Mouse (Mus musculus) MEL (cell line): Measurements from ENCODE around the gene Tcf7l2. TPM values are rescaled to one million over a fixed set of nuclear protein-coding genes. Genes with fewer than 3 reads are reported as not detected.

Source experiments
- DNase-seq: peaks from one replicate; pipeline ENCODE4 v3.0.0; 2011; ENCODE audit warnings: low read depth, low spot score
- H3K27ac ChIP-seq: 2 replicates; pipeline ENCODE4 v1.5.1; 2012; ENCODE audit warnings: low read depth, mild to moderate bottlenecking, control low read depth, low read length, moderate library complexity; ENCODE audit not compliant: control insufficient read depth
- H3K27me3 ChIP-seq, 2 experiments: fragments of 150-350 bp in 1 of 2; sonication (generic) in 1 of 2; 2 replicates each; pipeline ENCODE4 v1.6.1; 2012; ENCODE audit warnings: low read length in 2 of 2, mild to moderate bottlenecking in 2 of 2, improper control_type of control experiment in 1 of 2, moderate library complexity in 1 of 2; ENCODE audit not compliant: insufficient read depth in 2 of 2, control insufficient read depth in 1 of 2
- H3K36me3 ChIP-seq, 2 experiments: 2 replicates each; pipeline ENCODE4 v1.6.1; 2012 to 2014; ENCODE audit warnings: low read length in 2 of 2, improper control_type of control experiment in 1 of 2, inconsistent platforms in 1 of 2, mild to moderate bottlenecking in 1 of 2; ENCODE audit not compliant: insufficient read depth in 2 of 2, control insufficient read depth in 1 of 2
- H3K4me1 ChIP-seq, 2 experiments: fragments of 150-350 bp in 1 of 2; sonication (generic) in 1 of 2; 2 replicates each; pipeline ENCODE4 v1.6.1; 2012; ENCODE audit warnings: low read length in 2 of 2, improper control_type of control experiment in 1 of 2, mild to moderate bottlenecking in 1 of 2; ENCODE audit not compliant: insufficient read depth in 2 of 2, control insufficient read depth in 1 of 2
- H3K4me3 ChIP-seq, 2 experiments: fragments of 150-350 bp in 1 of 2; sonication (generic) in 1 of 2; 2 replicates each; pipeline ENCODE4 v1.5.1; 2012; ENCODE audit warnings: low read depth in 2 of 2, low read length in 2 of 2, mild to moderate bottlenecking in 2 of 2, moderate library complexity in 2 of 2, control low read depth in 1 of 2, improper control_type of control experiment in 1 of 2; ENCODE audit not compliant: control insufficient read depth in 1 of 2, insufficient read depth in 1 of 2
- H3K79me2 ChIP-seq: 2 replicates; pipeline ENCODE4 v1.6.1; 2012; ENCODE audit warnings: mild to moderate bottlenecking, low read length, moderate library complexity; ENCODE audit not compliant: control insufficient read depth, poor library complexity, insufficient read depth
- H3K9ac ChIP-seq: 2 replicates; pipeline ENCODE4 v1.6.1; 2012; ENCODE audit warnings: low read depth, mild to moderate bottlenecking, control low read depth, low read length, moderate library complexity; ENCODE audit not compliant: control insufficient read depth, poor library complexity, severe bottlenecking
- H3K9me3 ChIP-seq: fragments of 150-350 bp; sonication (generic); replicated peaks from 2 replicates; pipeline ENCODE4 v1.6.1; 2012; ENCODE audit warnings: mild to moderate bottlenecking, low read length, improper control_type of control experiment, moderate library complexity; ENCODE audit not compliant: insufficient read depth
- CHD1 ChIP-seq: IDR thresholded peaks from 2 replicates; pipeline ENCODE4 v1.6.1; 2012; ENCODE audit warnings: low read depth, mild to moderate bottlenecking, inconsistent platforms, low read length, improper control_type of control experiment
- CHD2 ChIP-seq: IDR thresholded peaks from 2 replicates; pipeline ENCODE4 v1.6.1; 2011; ENCODE audit warnings: low read length, improper control_type of control experiment
- ETS1 ChIP-seq: IDR thresholded peaks from 2 replicates; pipeline ENCODE4 v1.6.1; 2012; ENCODE audit warnings: low read depth, mild to moderate bottlenecking, inconsistent platforms, low read length, improper control_type of control experiment, moderate library complexity
- GABPA ChIP-seq: IDR thresholded peaks from 2 replicates; pipeline ENCODE4 v1.6.1; 2012; ENCODE audit warnings: low read depth, mild to moderate bottlenecking, inconsistent platforms, low read length, improper control_type of control experiment, moderate library complexity
- HCFC1 ChIP-seq: IDR thresholded peaks from 2 replicates; pipeline ENCODE4 v1.6.1; 2012; ENCODE audit warnings: low read depth, mild to moderate bottlenecking, inconsistent platforms, low read length, improper control_type of control experiment, moderate library complexity
- KAT2A ChIP-seq: conservative IDR thresholded peaks from 2 replicates; pipeline ENCODE4 v1.6.1; 2012; ENCODE audit warnings: low read depth, low read length, improper control_type of control experiment, inconsistent platforms
- MAFK ChIP-seq: IDR thresholded peaks from 2 replicates; pipeline ENCODE4 v1.6.1; 2011; ENCODE audit warnings: low read depth, mild to moderate bottlenecking, low read length, improper control_type of control experiment, borderline replicate concordance
- MAX ChIP-seq: IDR thresholded peaks from 2 replicates; pipeline ENCODE4 v1.6.1; 2011; ENCODE audit warnings: low read length, improper control_type of control experiment
- MEF2A ChIP-seq: IDR thresholded peaks from 2 replicates; pipeline ENCODE4 v1.6.1; 2014; ENCODE audit warnings: low read depth, mild to moderate bottlenecking, inconsistent platforms, low read length, improper control_type of control experiment; ENCODE audit not compliant: poor library complexity, insufficient replicate concordance, severe bottlenecking; ENCODE audit errors: extremely low read depth
- NELFE ChIP-seq: IDR thresholded peaks from 2 replicates; pipeline ENCODE4 v1.6.1; 2011; ENCODE audit warnings: low read depth, low read length, improper control_type of control experiment
- NRF1 ChIP-seq: IDR thresholded peaks from 2 replicates; pipeline ENCODE4 v1.6.1; 2014; ENCODE audit warnings: low read depth, mild to moderate bottlenecking, inconsistent platforms, low read length, improper control_type of control experiment, moderate library complexity; ENCODE audit not compliant: poor library complexity, insufficient read depth, severe bottlenecking
- POLR2AphosphoS2 ChIP-seq: IDR thresholded peaks from 2 replicates; pipeline ENCODE4 v1.6.1; 2011; ENCODE audit warnings: low read length, improper control_type of control experiment
- RCOR1 ChIP-seq: IDR thresholded peaks from 2 replicates; pipeline ENCODE4 v1.6.1; 2012; ENCODE audit warnings: low read depth, mild to moderate bottlenecking, inconsistent platforms, low read length, improper control_type of control experiment
- SIN3A ChIP-seq: IDR thresholded peaks from 2 replicates; pipeline ENCODE4 v1.6.1; 2012; ENCODE audit warnings: low read length, improper control_type of control experiment, inconsistent platforms
- SMC3 ChIP-seq: IDR thresholded peaks from 2 replicates; pipeline ENCODE4 v1.6.1; 2011; ENCODE audit warnings: low read depth, low read length, improper control_type of control experiment
- TAL1 ChIP-seq: IDR thresholded peaks from 2 replicates; pipeline ENCODE4 v1.6.1; 2012; ENCODE audit warnings: mild to moderate bottlenecking, inconsistent platforms, low read length, moderate library complexity, mixed read lengths
- UBTF ChIP-seq: IDR thresholded peaks from 2 replicates; pipeline ENCODE4 v1.6.1; 2012; ENCODE audit warnings: low read depth, mild to moderate bottlenecking, inconsistent platforms, low read length, improper control_type of control experiment, moderate library complexity, borderline replicate concordance; ENCODE audit not compliant: insufficient read depth
- USF2 ChIP-seq, 2 experiments: IDR thresholded peaks; 2 replicates each; pipeline ENCODE4 v1.6.1; 2011 to 2012; ENCODE audit warnings: improper control_type of control experiment in 2 of 2, low read length in 2 of 2, borderline replicate concordance in 1 of 2, inconsistent platforms in 1 of 2, low read depth in 1 of 2, mild to moderate bottlenecking in 1 of 2; ENCODE audit not compliant: insufficient read depth in 1 of 2
- ZC3H11A ChIP-seq: IDR thresholded peaks from 2 replicates; pipeline ENCODE4 v1.6.1; 2012; ENCODE audit warnings: low read depth, mild to moderate bottlenecking, inconsistent platforms, low read length, improper control_type of control experiment
- ZKSCAN1 ChIP-seq: IDR thresholded peaks from 2 replicates; pipeline ENCODE4 v1.6.1; 2012; ENCODE audit warnings: low read depth, mild to moderate bottlenecking, inconsistent platforms, low read length, improper control_type of control experiment, moderate library complexity
- ZNF384 ChIP-seq: IDR thresholded peaks from 2 replicates; pipeline ENCODE4 v1.6.1; 2012; ENCODE audit warnings: low read depth, mild to moderate bottlenecking, inconsistent platforms, low read length, improper control_type of control experiment
- polyA plus RNA-seq, 2 experiments: library from polyadenylated mRNA; stranded (reverse) in 1 of 2; unstranded in 1 of 2; fragments of >175 nt in 1 of 2; fragments of >200 nt in 1 of 2; gene quantifications; 2 replicates each; pipeline versions ENCODE4 v1.2.1 to v1.2.4; 2012; ENCODE audit warnings: low replicate concordance in 2 of 2, low read depth in 1 of 2; ENCODE audit not compliant: insufficient read length in 2 of 2, insufficient read depth in 1 of 2, missing spikeins in 1 of 2
- total RNA-seq: library from RNA; depleted of rRNA; stranded (reverse); fragments of 300-350 nt; gene quantifications from 2 replicates; pipeline ENCODE4 v1.2.3, GENCODE M21; 2012

Tcf7l2 gene
- total and polyA plus RNA-seq, 3 experiments: 0.65 to 12.8 TPM; not detected in 1

GRCm38 (mm10) chr19:55744576-55745191, 3.1 kb downstream of the Tcf7l2 start:
- Histone ChIP-seq H3K27me3 (peaks cover 8 to 9% of the 10 kb centered on the region in 2 experiments), H3K4me1 (no peaks in the 10 kb centered on the region), H3K79me2 (no peaks in the 10 kb centered on the region), H3K9me3 (no peaks in the 10 kb centered on the region), H3K4me3 (no peak overlapping the region), H3K27ac (no peak overlapping the region), H3K36me3 (no peaks in the 10 kb centered on the region), H3K9ac (no peak overlapping the region)
- DNase-seq: no peak
- TF ChIP-seq CHD1 (no peak), USF2 (IDR thresholded peaks at IDR 0.05; ENCODE audit: borderline replicate concordance in 1 of 2, insufficient read depth in 1 of 2, low read depth in 1 of 2, low read length in 2 of 2) (no peak), ZKSCAN1 (no peak), NRF1 (no peak), HCFC1 (no peak), MAFK (no peak), UBTF (no peak), RCOR1 (no peak)

DNA sequence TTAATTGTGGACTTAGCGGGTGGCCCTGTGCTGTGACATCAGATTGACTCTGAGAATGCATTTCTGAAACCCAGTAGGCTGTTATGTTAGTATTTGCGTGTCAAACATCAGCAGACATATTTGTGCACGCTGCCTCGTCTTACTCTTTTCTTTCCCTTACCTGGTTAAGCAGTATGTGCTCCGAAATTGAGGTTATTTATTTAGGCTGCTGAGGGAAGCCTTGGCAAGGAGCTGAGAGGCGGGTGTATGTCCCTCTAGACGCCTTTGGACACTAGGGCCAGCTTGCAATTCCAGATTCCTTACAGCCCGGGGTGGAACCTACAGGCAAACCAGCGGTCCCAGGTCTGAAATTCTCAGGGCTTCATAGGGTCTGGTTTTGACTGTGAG, 3.6 kb downstream of the Tcf7l2 start:
- TF ChIP-seq ZNF384 (no peak), MAX (no peak), MEF2A (no peak), KAT2A (no peak), HCFC1 (no peak), TAL1 (no peak), NRF1 (no peak), NELFE (no peak), ETS1 (no peak), SMC3 (no peak), SIN3A (no peak), POLR2AphosphoS2 (no peak), GABPA (no peak), ZC3H11A (no peak), CHD2 (no peak)
- H3K9ac ChIP-seq: no peak overlapping the region
- H3K4me3 ChIP-seq: no peak overlapping the region
- no peaks in the 10 kb centered on the region for H3K79me2 ChIP-seq
- no peaks in the 10 kb centered on the region for H3K9me3 ChIP-seq
- DNase-seq: no peak
- no peaks in the 10 kb centered on the region for H3K4me1 ChIP-seq
- peaks cover 9 to 10% of the 10 kb centered on the region in 2 experiments for H3K27me3 ChIP-seq
- no peaks in the 10 kb centered on the region for H3K36me3 ChIP-seq
- H3K27ac ChIP-seq: no peak overlapping the region
